Mouse (Mus musculus) stomach, embryonic 16.5 days (tissue): ENCODE results near the gene Cst9. TPM values are rescaled to one million over a fixed set of nuclear protein-coding genes. Genes with fewer than 3 reads are reported as not detected.

ENCODE experiments used
- ATAC-seq: fragments of 200-750 bp; cut with Nextera tagmentation; 2 replicates; pipeline ENCODE4 v1.8.0; 2017; ENCODE audit warnings: moderate number of reproducible peaks, moderate TSS enrichment; ENCODE audit not compliant: insufficient read depth, low FRiP score
- H3K27ac ChIP-seq: fragments of 300-500 bp; sonication (generic); 2 replicates; pipeline ENCODE4 v1.5.1; 2014; ENCODE audit warnings: low read length
- H3K27me3 ChIP-seq: fragments of 300-500 bp; sonication (generic); 2 replicates; pipeline ENCODE4 v1.6.1; 2014; ENCODE audit warnings: low read length, control low read depth, mixed read lengths; ENCODE audit not compliant: control insufficient read depth, insufficient read depth
- H3K36me3 ChIP-seq: fragments of 300-500 bp; sonication (generic); 2 replicates; pipeline ENCODE4 v1.6.1; 2014; ENCODE audit warnings: low read length; ENCODE audit not compliant: control insufficient read depth, insufficient read depth
- H3K4me1 ChIP-seq: fragments of 300-500 bp; sonication (generic); 2 replicates; pipeline ENCODE4 v1.6.1; 2014; ENCODE audit warnings: low read length, control low read depth, mixed read lengths; ENCODE audit not compliant: control insufficient read depth, insufficient read depth
- H3K4me2 ChIP-seq: fragments of 300-500 bp; sonication (generic); 2 replicates; pipeline ENCODE4 v1.6.1; 2014; ENCODE audit warnings: low read depth, low read length, mixed read lengths
- H3K4me3 ChIP-seq: fragments of 300-500 bp; sonication (generic); replicated peaks from 2 replicates; pipeline ENCODE4 v1.5.1; 2014; ENCODE audit warnings: mild to moderate bottlenecking, low read length
- H3K9ac ChIP-seq: fragments of 300-500 bp; sonication (generic); 2 replicates; pipeline ENCODE4 v1.6.1; 2014; ENCODE audit warnings: low read length
- H3K9me3 ChIP-seq: fragments of 300-500 bp; sonication (generic); replicated peaks from 2 replicates; pipeline ENCODE4 v1.6.1; 2016; ENCODE audit warnings: low read length, control low read depth; ENCODE audit not compliant: control insufficient read depth
- WGBS: fragments of 180-500 bp; shearing (Covaris S2); extraction: QIAGEN DNeasy Blood & Tissue Kit; methylation state at CpG from one replicate; pipeline ENCODE4 v1.1.7; 2014; 5-methylcytosine and 5-hydroxymethylcytosine counted together
- polyA plus RNA-seq: library from polyadenylated mRNA; unstranded; fragments of >200 nt; fragmentation: Nextera tagmentation; extraction: Ambion mirVana; gene quantifications from 2 replicates; pipeline ENCODE4 v1.2.1, GENCODE M21; 2015

The Cst9 gene
- polyA plus RNA-seq, 1 experiment from 2014 or later, result not detected

- Histone ChIP-seq H3K9ac (no peak overlapping the region), H3K4me2 (no peak overlapping the region), H3K4me1 (no peaks in the 10 kb centered on the region), H3K27ac (no peak overlapping the region), H3K27me3 (no peaks in the 10 kb centered on the region), H3K9me3 (no peaks in the 10 kb centered on the region), H3K36me3 (no peaks in the 10 kb centered on the region), H3K4me3 (no peak overlapping the region)
- 42% methylated on average over 8 of the region's 8 CpGs for WGBS
- ATAC-seq, result peak; percentile 71
These were observed 16.4 kb downstream of the Cst9 start for GRCm38 (mm10) chr2:148851116-148851906.

DNA sequence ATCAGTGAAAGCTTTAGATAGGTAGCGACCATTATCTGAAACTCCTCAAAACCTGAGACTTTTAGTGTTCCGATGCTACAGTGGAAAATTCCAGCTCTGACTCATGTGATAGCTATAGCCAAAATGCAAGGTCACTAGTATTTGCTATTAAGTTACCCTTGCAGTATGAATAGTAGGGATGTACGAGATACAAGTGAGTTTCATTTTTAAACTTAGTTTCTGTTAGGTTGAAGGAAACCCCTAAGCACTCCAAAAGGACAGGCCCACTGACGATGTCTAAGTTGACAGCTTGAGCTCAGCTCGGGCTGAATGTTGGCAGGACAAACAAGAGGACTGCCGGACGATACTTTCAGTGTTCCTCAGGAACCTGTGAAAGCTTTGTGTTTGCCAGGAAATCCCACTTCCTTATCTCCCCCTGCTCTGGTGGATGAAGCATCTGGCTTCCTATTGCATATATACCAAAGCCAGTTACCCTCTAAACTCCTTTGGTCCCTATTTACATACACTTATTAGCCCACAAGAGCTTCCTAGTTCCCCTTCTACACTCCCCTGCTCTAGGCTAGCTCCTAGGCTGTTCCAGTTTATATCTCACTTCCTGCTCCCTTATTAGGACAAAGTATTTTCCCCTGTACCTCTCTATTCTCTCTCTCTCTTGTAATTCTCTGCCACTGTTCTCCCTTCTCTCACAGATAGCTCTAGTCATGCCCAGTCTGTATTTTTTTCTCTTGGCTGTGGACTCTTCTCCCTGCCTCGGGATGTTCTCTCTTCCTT is 21.9 kb downstream of the Cst9 start:
- no peaks in the 10 kb centered on the region for H3K9me3 ChIP-seq
- peak overlapping the region; percentile 13; the same call in 1 of the 2 replicates for H3K27ac ChIP-seq
- H3K9ac ChIP-seq, result no peak overlapping the region
- no peaks in the 10 kb centered on the region for H3K27me3 ChIP-seq
- peak overlapping the region; percentile 34; the same call in 1 of the 2 replicates for H3K4me2 ChIP-seq
- H3K4me1 ChIP-seq, result no peaks in the 10 kb centered on the region
- 46% methylated on average over 8 of the region's 8 CpGs for WGBS
- no peak for ATAC-seq
- no peak overlapping the region for H3K4me3 ChIP-seq
- no peaks in the 10 kb centered on the region for H3K36me3 ChIP-seq

GRCm38 (mm10) chr2:148857506-148857905 is 22.6 kb downstream of the Cst9 start:
- no peak for ATAC-seq
- WGBS, result 61% methylated on average over 4 of the region's 4 CpGs
- Histone ChIP-seq H3K9ac (no peak overlapping the region), H3K27ac (no peak overlapping the region), H3K9me3 (no peaks in the 10 kb centered on the region), H3K27me3 (no peaks in the 10 kb centered on the region), H3K4me3 (no peak overlapping the region), H3K4me2 (no peak overlapping the region), H3K4me1 (no peaks in the 10 kb centered on the region), H3K36me3 (no peaks in the 10 kb centered on the region)

DNA sequence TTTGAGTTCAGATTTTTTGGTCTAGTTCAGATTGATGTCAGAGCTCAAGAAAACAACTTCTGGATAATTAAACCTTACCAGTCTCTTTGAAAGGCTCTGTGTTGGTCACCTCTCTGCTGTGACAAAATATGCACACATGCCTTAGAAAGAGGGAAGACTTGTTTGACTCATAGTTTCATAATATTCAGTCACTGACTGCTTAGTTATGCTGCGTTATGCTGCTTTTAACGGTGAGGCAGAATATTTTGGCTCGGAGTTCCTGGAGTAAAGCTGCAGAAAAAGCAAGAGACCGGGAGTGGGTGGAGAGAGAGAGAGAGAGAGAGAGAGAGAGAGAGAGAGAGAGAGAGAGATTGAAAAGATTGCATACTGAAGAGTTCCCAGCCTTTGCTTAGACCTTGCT is 26.0 kb downstream of the Cst9 start:
- H3K27me3 ChIP-seq, result no peaks in the 10 kb centered on the region
- ATAC-seq, result no peak
- H3K4me1 ChIP-seq, result no peaks in the 10 kb centered on the region
- H3K4me3 ChIP-seq, result no peak overlapping the region
- no peaks in the 10 kb centered on the region for H3K36me3 ChIP-seq
- no peak overlapping the region for H3K27ac ChIP-seq
- no peak overlapping the region for H3K4me2 ChIP-seq
- no peaks in the 10 kb centered on the region for H3K9me3 ChIP-seq
- WGBS, result 74% methylated on average over 4 of the region's 4 CpGs
- H3K9ac ChIP-seq, result no peak overlapping the region

DNA sequence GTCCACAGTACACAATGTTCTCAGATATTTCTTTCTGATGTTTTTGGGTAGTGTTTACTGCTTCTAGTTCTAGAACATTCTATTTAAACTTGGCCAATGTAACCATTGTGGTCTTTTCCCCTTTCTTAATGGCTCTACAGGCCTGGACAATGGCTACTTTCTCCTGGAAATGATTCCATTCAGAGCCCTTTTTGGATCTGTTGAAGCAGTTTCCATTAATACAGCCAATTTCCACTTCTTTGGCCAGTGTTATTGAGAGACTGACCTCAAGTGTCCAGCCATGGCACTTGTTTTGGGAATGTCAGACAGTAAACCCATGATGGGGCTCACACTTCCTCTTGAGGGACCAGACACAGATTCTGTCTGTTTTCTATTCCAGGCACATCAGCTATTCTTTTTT is 26.7 kb downstream of the Cst9 start:
- no peak for ATAC-seq
- Histone ChIP-seq H3K27me3 (no peaks in the 10 kb centered on the region), H3K4me3 (no peak overlapping the region), H3K4me2 (no peak overlapping the region), H3K4me1 (no peaks in the 10 kb centered on the region), H3K9ac (no peak overlapping the region), H3K27ac (no peak overlapping the region), H3K9me3 (no peaks in the 10 kb centered on the region), H3K36me3 (no peaks in the 10 kb centered on the region)

DNA sequence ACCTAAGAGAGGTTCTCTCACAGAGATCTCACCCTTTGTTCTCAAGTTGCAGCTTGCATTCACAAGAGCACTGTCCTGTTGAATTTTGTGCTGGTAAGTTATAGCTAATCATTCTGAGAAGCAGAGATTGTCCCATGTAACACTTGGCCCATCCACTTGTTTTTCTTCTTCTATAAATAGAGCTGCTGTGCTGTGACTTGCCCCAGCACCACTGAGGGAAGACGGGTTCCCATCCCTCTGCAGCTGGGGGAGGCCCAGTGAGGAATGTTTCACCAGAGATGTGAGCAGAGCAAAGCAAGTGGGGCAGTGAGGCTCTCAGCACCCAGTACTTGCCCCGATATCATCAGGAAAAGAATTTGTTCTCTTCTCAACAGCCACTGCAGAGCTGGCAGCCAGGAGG is 30.0 kb downstream of the Cst9 start, which contains the start of gene 9230104L09Rik:
9230104L09Rik (minus strand) TSS at position 73 of the 400 bp plus-strand sequence.
- no peaks in the 10 kb centered on the region for H3K9me3 ChIP-seq
- H3K4me3 ChIP-seq, result no peak within 1 kb of the TSS
- WGBS, result 43% methylated on average over 2 of the region's 2 CpGs
- no peak within 1 kb of the TSS for H3K4me2 ChIP-seq
- H3K9ac ChIP-seq, result no peak within 1 kb of the TSS
- ATAC-seq, result no peak
- no peaks in the 10 kb centered on the region for H3K4me1 ChIP-seq
- no peaks in the 10 kb centered on the region for H3K36me3 ChIP-seq
- H3K27me3 ChIP-seq, result no peaks in the 10 kb centered on the region
- H3K27ac ChIP-seq, result no peak within 1 kb of the TSS

DNA sequence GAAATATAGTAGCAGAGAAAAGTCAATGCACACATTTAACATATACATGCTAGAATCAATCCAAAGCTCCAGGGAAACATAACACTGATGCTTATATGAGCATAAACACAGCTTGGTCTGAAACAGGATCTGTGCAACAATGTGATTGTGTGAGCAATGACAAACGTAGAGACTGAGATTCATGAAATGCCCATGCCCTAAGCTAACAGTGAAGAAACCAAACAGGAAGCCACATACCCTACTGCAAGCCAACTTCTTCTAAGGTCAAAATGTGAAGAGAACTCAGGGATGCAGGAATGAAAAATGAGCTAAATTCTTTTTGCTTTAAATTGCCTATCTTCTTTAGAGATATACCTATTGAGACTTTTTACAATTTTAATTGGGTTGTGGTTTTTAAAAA is 34.0 kb downstream of the Cst9 start:
- 44% methylated on average over 1 of the region's 1 CpGs for WGBS
- Histone ChIP-seq H3K9me3 (no peaks in the 10 kb centered on the region), H3K27me3 (no peaks in the 10 kb centered on the region), H3K4me2 (no peak overlapping the region), H3K4me1 (peaks cover 20% of the 10 kb centered on the region), H3K9ac (no peak overlapping the region), H3K27ac (no peak overlapping the region), H3K4me3 (no peak overlapping the region), H3K36me3 (peaks cover 9% of the 10 kb centered on the region; the same call in 1 of the 2 replicates)
- no peak for ATAC-seq

GRCm38 (mm10) chr2:148870526-148870925 is 35.6 kb downstream of the Cst9 start:
- Histone ChIP-seq H3K9me3 (no peaks in the 10 kb centered on the region), H3K27ac (no peak overlapping the region), H3K27me3 (no peaks in the 10 kb centered on the region), H3K4me3 (no peak overlapping the region), H3K36me3 (peaks cover 9% of the 10 kb centered on the region; the same call in 1 of the 2 replicates), H3K9ac (no peak overlapping the region), H3K4me1 (peaks cover 25% of the 10 kb centered on the region), H3K4me2 (no peak overlapping the region)
- WGBS, result 92% methylated on average over 3 of the region's 3 CpGs
- no peak for ATAC-seq

- no peaks in the 10 kb centered on the region for H3K9me3 ChIP-seq
- ATAC-seq, result peak; percentile 64; the same call in 1 of the 2 replicates
- no peak overlapping the region for H3K9ac ChIP-seq
- peak overlapping the region; percentile 89; the same call in 1 of the 2 replicates for H3K4me3 ChIP-seq
- H3K4me1 ChIP-seq, result peaks cover 31% of the 10 kb centered on the region
- peak overlapping the region; percentile 71 for H3K4me2 ChIP-seq
- H3K27me3 ChIP-seq, result no peaks in the 10 kb centered on the region
- H3K27ac ChIP-seq, result peak overlapping the region; percentile 98
- peaks cover 9% of the 10 kb centered on the region; the same call in 1 of the 2 replicates for H3K36me3 ChIP-seq
- WGBS, result 32% methylated on average over 4 of the region's 4 CpGs
These were observed 37.9 kb downstream of the Cst9 start for GRCm38 (mm10) chr2:148872860-148873259.
